Mouse (Mus musculus): ENCODE data around the gene Ier5. TPM values are rescaled to one million over a fixed set of nuclear protein-coding genes. Genes with fewer than 3 reads are reported as not detected.
A peak's percentile ranks its signal among the peaks of the same experiment; 100 is the strongest.

The Ier5 gene
- total RNA-seq, 4 experiments from 2014 or later, result 10.3 to 22.4 (median 13.3) TPM

GRCm38 (mm10) chr1:155098486-155099279 is 753 bp downstream of the Ier5 start:
- peak; percentile 49 for DNase-seq (ENCODE audit: low spot score)

- DNase-seq (ENCODE audit: low spot score), result peak; percentile 57
Observed at GRCm38 (mm10) chr1:155097931-155098485, 1.4 kb downstream of the Ier5 start.

- no peak for DNase-seq (ENCODE audit: low spot score)
Observed at GRCm38 (mm10) chr1:155097354-155097753, 2.1 kb downstream of the Ier5 start.

- no peak for DNase-seq (ENCODE audit: low spot score)
Observed at GRCm38 (mm10) chr1:155096620-155097261, 2.7 kb downstream of the Ier5 start.

GRCm38 (mm10) chr1:155093971-155094707 is 5.3 kb downstream of the Ier5 start:
- no peak for DNase-seq (ENCODE audit: low spot score)

- peak; percentile 65 for DNase-seq (ENCODE audit: low spot score)
Observed at GRCm38 (mm10) chr1:155093145-155093791, 6.2 kb downstream of the Ier5 start.

GRCm38 (mm10) chr1:155091842-155092800 is 7.3 kb downstream of the Ier5 start:
- peak; percentile 57 for DNase-seq (ENCODE audit: low spot score)

DNA sequence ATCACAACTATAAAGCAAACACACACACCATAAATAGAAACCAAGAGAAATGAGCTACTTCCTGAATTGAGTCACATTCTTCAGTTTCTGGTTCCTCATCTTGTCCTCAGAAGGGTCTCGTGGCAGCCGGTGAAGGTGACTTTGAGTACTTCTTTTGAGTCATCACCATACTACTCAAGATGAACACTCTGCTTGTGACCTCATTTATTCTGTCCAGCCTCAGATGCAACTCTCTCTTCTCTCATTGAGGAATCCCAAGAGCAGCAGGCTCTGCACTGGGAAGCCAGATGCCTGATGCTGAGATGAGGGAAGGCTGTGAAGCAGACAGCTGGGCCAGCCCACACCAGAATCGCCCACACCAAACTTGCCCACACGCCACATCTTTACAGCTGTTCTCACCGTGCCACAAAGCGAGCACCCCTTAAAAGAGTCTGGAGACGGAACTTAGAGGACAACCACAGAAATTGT is 8.0 kb downstream of the Ier5 start:
- no peak for DNase-seq (ENCODE audit: low spot score)

DNA sequence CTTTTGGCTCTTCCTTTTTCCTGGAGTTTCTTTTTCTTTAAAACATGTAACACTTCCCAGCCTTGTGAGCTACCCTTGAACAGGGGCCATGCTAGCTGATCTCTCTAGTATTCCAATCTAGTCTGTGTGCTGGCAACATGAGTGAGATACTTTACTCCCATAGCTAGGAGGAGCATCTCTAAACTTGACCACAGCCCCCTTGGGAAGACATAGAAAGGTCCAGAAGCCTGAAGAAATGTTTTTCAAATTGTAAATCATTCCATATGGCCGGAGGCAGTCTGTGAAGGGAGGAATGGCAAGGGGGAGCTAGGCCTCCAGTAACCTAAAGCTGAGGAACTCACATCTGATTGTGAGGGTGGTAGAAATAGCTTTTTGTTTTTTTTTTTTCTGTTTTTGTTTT is 8.7 kb downstream of the Ier5 start:
- no peak for DNase-seq (ENCODE audit: low spot score)

DNA sequence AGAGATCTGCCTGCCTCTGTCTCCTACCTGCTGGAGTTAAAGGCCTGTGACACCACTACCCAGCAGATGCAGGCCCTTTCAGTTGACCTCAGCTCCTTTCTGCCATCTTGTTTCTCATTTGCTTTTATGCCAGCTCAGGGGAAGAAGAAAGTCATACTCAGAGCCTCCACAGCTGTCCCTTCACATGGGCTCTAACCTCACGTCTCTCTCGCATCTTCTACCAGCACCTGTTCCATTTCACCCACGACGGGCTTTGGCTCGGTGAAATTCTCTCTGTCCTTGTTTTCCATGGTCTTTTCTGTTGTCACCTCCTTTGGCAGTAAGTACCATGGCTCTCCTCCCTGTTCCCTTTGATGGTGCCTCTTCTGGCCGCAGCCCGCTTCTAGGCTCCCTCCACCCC is 9.1 kb downstream of the Ier5 start:
- no peak for DNase-seq (ENCODE audit: low spot score)

GRCm38 (mm10) chr1:155088847-155089603 is 10.4 kb downstream of the Ier5 start:
- no peak for DNase-seq (ENCODE audit: low spot score)

DNA sequence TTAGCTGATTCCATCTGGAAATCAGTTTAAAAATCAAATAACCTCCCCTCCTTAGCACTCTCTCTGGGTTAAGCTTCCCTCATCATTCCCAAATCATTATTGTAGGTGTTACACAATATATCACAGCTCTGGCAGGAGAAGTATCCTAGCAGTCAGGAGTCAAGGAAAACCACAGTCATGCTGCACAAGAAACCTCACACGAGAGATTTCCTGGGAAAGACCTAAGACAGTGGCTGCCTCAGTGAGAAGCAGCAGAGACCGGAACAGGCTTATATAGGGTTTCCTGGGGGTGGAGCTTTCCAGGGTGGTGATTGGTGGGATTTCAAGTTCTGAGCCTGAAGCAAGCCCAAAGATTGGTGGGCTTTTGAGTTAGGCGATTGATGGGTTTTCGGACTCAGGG is 11.4 kb downstream of the Ier5 start:
- DNase-seq (ENCODE audit: low spot score), result no peak

DNA sequence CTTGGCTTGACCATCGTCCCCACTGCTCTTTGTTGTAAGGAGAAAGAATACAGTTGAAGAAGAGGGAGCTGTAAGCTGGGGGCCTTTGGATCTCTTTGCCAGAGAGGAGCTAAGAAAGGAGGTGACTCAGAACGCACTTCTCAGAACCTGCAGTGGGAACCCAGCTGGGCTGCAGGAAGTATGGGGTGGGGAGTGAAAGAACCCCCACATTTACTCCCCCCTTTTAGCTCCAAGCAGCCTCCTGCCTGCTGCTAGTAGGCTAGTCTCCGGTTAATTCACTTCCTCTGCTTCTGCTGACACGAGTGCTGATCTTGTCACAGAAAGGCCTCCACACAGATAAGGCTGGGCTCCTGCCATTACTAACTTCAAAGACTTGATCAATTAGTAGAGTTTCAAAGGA is 12.5 kb downstream of the Ier5 start:
- no peak for DNase-seq (ENCODE audit: low spot score)

DNA sequence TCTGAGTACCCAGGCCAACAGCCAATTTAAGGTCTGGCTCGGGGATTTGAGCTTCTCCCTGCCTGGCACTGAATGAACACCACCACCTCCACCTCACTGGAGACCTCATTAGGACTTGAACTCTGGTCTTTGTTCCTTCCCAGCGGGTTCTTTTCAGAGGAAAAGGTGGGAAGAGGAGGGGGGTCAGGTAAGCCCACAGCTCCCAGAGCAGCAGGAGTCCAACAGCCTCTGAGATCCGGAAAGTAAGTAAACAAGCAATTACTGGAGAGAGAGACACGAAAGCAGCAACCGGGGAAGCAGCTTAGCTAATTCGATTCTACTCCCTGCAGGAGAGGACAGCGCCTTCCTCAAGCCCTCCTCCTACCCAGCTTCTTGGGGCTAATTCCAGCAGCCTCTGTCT is 13.0 kb downstream of the Ier5 start:
- DNase-seq (ENCODE audit: low spot score), result no peak

DNA sequence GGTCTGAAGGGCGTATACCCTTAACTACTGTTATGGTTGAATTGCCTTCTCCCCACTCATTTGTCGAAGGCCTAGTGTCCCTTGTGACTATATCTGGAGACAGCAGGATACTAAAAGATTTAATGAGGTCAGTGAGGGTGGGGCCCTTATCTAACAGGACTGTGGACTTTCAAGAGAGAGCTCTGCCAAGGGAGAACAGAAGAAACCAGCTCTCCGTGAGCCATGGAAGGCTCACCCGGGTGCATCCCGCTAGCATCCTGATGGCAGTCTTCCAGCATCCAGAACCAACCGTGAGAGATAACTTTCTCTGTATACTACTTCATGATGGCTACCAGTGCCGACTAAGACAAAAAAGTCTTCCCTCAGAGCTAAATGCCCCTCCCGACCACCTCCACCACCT is 14.6 kb downstream of the Ier5 start:
- DNase-seq (ENCODE audit: low spot score), result no peak

- DNase-seq (ENCODE audit: low spot score), result peak; percentile 91
Observed at GRCm38 (mm10) chr1:155083271-155084265, 15.9 kb downstream of the Ier5 start.

DNA sequence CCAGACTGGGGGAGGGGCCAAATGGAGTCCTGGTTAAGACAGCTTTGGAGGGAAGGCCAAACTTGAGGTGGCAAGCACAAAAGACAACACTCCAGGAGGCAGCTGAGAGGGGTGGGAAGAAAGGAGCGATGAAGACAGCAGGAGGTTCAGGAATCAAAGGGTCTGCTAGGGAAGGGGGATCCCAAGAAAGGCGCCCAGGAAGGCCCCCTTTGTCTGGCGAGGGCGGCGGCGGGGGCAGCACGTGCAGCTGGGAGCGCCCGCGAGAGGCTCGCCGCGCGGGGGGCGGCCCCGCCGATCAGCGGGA is 16.5 kb downstream of the Ier5 start:
- DNase-seq (ENCODE audit: low spot score), result peak; percentile 36

- DNase-seq (ENCODE audit: low spot score), result peak; percentile 48
Observed at GRCm38 (mm10) chr1:155082158-155082964, 17.1 kb downstream of the Ier5 start.

Measured in heart, adult 8-10 months (tissue).